Mouse (Mus musculus): Measurements from ENCODE around the gene 1700015G11Rik. TPM values are rescaled to one million over a fixed set of nuclear protein-coding genes. Genes with fewer than 3 reads are reported as not detected.

The 1700015G11Rik gene
- polyA plus RNA-seq, 1 experiment, result not detected

DNA sequence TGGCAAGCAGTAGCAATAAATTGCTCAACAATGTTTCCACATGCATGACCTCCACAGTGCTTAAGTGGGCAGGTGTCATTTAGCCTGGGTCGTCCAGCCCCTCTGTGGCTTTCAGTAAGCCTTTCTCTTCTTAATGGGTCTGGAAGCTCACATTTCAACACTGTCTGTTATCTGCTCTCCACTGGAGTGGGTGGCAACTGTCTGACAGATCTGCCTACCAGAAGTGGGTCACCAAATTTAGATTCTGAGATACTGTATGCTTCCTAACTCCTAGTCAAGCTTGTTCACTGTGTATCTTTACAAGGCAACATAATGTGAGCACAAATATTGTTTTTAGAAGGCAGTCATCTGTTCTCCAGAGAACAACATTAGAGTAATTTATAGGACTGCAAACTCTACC, 33.2 kb downstream of the 1700015G11Rik start:
- H3K4me1 ChIP-seq (ENCODE audit: control insufficient read depth, insufficient read depth, low read length), result no peaks in the 10 kb centered on the region
- DNase-seq, result no peak
- H3K27me3 ChIP-seq (ENCODE audit: control insufficient read depth, insufficient read depth, low read length), result no peaks in the 10 kb centered on the region
- TF ChIP-seq POLR2A (IDR thresholded peaks at IDR 0.05; ENCODE audit: borderline replicate concordance, insufficient read depth, low read length), result no peak
- H3K27ac ChIP-seq (ENCODE audit: insufficient read depth, low read length), result no peak overlapping the region
- 50% methylated on average over 1 of the region's 1 CpGs for WGBS
- no peak overlapping the region for H3K4me3 ChIP-seq (replicated peaks; ENCODE audit: insufficient read depth, low read depth, low read length)

DNA sequence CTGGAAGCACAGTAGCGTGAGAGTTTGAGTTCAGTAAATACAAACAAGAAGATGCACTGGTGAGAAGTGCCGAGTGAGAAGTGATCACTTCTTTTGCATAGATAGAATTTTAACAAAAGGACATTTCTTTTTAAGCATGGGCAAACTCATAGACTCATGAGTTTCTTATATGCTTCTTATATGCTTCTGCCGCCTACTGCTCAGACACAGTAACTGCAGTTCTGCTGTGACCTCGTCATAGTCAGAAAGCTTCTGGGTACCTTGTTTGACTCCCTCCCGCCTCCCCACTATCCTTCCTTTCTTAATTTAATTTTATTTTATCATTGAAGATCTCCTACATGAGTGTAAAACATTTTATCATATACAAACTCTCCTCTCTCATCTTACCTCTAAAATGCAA, 36.3 kb downstream of the 1700015G11Rik start:
- no peaks in the 10 kb centered on the region for H3K4me1 ChIP-seq (ENCODE audit: control insufficient read depth, insufficient read depth, low read length)
- H3K27me3 ChIP-seq (ENCODE audit: control insufficient read depth, insufficient read depth, low read length), result no peaks in the 10 kb centered on the region
- no peak overlapping the region for H3K27ac ChIP-seq (ENCODE audit: insufficient read depth, low read length)
- peak; percentile 48; the same call in 1 of the 2 replicates for TF ChIP-seq CTCF (IDR thresholded peaks at IDR 0.05; ENCODE audit: borderline replicate concordance, insufficient read depth, low read depth, low read length)
- no peak for TF ChIP-seq POLR2A (IDR thresholded peaks at IDR 0.05; ENCODE audit: borderline replicate concordance, insufficient read depth, low read length)
- WGBS, result 46% methylated on average over 5 of the region's 5 CpGs
- no peak for DNase-seq
- H3K4me3 ChIP-seq (replicated peaks; ENCODE audit: insufficient read depth, low read depth, low read length), result no peak overlapping the region

GRCm38 (mm10) chr7:51975181-51975580, 40.3 kb downstream of the 1700015G11Rik start:
- Histone ChIP-seq H3K4me3 (replicated peaks; ENCODE audit: insufficient read depth, low read depth, low read length) (no peak overlapping the region), H3K27ac (ENCODE audit: insufficient read depth, low read length) (no peak overlapping the region), H3K27me3 (ENCODE audit: control insufficient read depth, insufficient read depth, low read length) (no peaks in the 10 kb centered on the region), H3K4me1 (ENCODE audit: control insufficient read depth, insufficient read depth, low read length) (no peaks in the 10 kb centered on the region)
- no peak for DNase-seq
- TF ChIP-seq CTCF (IDR thresholded peaks at IDR 0.05; ENCODE audit: borderline replicate concordance, insufficient read depth, low read depth, low read length) (no peak), POLR2A (IDR thresholded peaks at IDR 0.05; ENCODE audit: borderline replicate concordance, insufficient read depth, low read length) (no peak)
- 77% methylated on average over 6 of the region's 6 CpGs for WGBS

GRCm38 (mm10) chr7:51973526-51973925, 42.0 kb downstream of the 1700015G11Rik start:
- H3K27ac ChIP-seq (ENCODE audit: insufficient read depth, low read length), result no peak overlapping the region
- WGBS, result 79% methylated on average over 2 of the region's 2 CpGs
- H3K27me3 ChIP-seq (ENCODE audit: control insufficient read depth, insufficient read depth, low read length), result no peaks in the 10 kb centered on the region
- H3K4me1 ChIP-seq (ENCODE audit: control insufficient read depth, insufficient read depth, low read length), result no peaks in the 10 kb centered on the region
- DNase-seq, result no peak
- H3K4me3 ChIP-seq (replicated peaks; ENCODE audit: insufficient read depth, low read depth, low read length), result no peak overlapping the region
- no peak for TF ChIP-seq CTCF (IDR thresholded peaks at IDR 0.05; ENCODE audit: borderline replicate concordance, insufficient read depth, low read depth, low read length)
- TF ChIP-seq POLR2A (IDR thresholded peaks at IDR 0.05; ENCODE audit: borderline replicate concordance, insufficient read depth, low read length), result no peak

DNA sequence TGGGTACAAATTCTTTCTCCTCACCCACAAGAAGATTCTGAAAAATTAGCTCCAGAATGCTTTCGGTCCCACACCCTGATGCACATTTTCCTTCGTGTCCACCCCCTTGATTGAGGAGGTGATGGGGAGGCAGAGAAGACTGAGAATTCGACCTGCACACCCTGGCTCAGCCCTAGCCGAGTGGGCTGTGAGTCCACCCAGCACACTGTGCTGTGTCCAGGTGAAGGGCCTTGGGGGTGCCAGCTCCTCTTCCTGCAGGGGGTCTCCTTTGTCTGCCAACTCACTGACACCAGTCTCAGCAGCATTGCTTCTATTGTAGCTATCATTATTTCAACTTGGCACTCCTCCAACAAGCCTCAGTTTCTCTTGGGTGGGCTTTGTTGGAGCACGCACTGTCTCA, 42.4 kb downstream of the 1700015G11Rik start:
- WGBS, result 72% methylated on average over 5 of the region's 5 CpGs
- TF ChIP-seq CTCF (IDR thresholded peaks at IDR 0.05; ENCODE audit: borderline replicate concordance, insufficient read depth, low read depth, low read length), result no peak
- Histone ChIP-seq H3K4me1 (ENCODE audit: control insufficient read depth, insufficient read depth, low read length) (no peaks in the 10 kb centered on the region), H3K27ac (ENCODE audit: insufficient read depth, low read length) (no peak overlapping the region), H3K27me3 (ENCODE audit: control insufficient read depth, insufficient read depth, low read length) (no peaks in the 10 kb centered on the region), H3K4me3 (replicated peaks; ENCODE audit: insufficient read depth, low read depth, low read length) (no peak overlapping the region)
- DNase-seq, result peak in 1 of 2 experiments; percentile 3

DNA sequence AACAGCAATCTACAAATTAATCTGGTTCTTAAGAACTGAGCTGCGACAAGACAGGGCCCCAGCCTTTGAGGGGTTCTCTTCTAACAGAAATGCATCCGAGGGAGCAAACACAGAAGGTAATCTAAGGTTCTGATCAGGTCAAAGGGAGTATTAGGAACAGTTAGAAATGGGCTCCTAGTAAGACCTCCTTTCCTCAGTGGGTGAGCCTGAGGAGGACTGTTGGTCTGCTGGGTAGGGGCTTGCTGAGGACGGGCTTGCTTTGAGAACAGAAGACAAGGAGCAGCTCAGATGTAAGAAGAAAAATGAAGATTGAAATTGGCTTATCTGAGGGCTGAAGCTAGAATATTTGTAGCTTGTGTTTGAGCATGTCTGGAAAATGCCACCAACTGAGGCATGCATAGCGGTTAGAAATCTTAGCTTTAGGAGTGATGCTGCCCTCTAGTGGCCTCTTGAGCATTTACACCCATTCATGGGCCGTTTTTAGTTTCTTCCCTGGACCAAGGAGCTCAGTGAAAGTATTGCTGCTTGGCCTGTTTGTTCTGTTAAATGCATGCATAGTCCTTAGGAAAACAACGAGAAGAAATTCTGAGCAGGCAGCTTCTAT, 43.2 kb downstream of the 1700015G11Rik start:
- Histone ChIP-seq H3K27ac (ENCODE audit: insufficient read depth, low read length) (no peak overlapping the region), H3K4me3 (replicated peaks; ENCODE audit: insufficient read depth, low read depth, low read length) (no peak overlapping the region), H3K27me3 (ENCODE audit: control insufficient read depth, insufficient read depth, low read length) (no peaks in the 10 kb centered on the region), H3K4me1 (ENCODE audit: control insufficient read depth, insufficient read depth, low read length) (no peaks in the 10 kb centered on the region)
- TF ChIP-seq CTCF (IDR thresholded peaks at IDR 0.05; ENCODE audit: borderline replicate concordance, insufficient read depth, low read depth, low read length) (peak; percentile 69), POLR2A (IDR thresholded peaks at IDR 0.05; ENCODE audit: borderline replicate concordance, insufficient read depth, low read length) (no peak)
- WGBS, result 37% methylated on average over 6 of the region's 6 CpGs
- peak; percentile 38 to 43 for DNase-seq

GRCm38 (mm10) chr7:51969379-51969778, 46.1 kb downstream of the 1700015G11Rik start:
- H3K27ac ChIP-seq (ENCODE audit: insufficient read depth, low read length), result no peak overlapping the region
- no peaks in the 10 kb centered on the region for H3K27me3 ChIP-seq (ENCODE audit: control insufficient read depth, insufficient read depth, low read length)
- H3K4me3 ChIP-seq (replicated peaks; ENCODE audit: insufficient read depth, low read depth, low read length), result no peak overlapping the region
- no peaks in the 10 kb centered on the region for H3K4me1 ChIP-seq (ENCODE audit: control insufficient read depth, insufficient read depth, low read length)
- TF ChIP-seq POLR2A (IDR thresholded peaks at IDR 0.05; ENCODE audit: borderline replicate concordance, insufficient read depth, low read length) (no peak), CTCF (IDR thresholded peaks at IDR 0.05; ENCODE audit: borderline replicate concordance, insufficient read depth, low read depth, low read length) (no peak)
- DNase-seq, result no peak

DNA sequence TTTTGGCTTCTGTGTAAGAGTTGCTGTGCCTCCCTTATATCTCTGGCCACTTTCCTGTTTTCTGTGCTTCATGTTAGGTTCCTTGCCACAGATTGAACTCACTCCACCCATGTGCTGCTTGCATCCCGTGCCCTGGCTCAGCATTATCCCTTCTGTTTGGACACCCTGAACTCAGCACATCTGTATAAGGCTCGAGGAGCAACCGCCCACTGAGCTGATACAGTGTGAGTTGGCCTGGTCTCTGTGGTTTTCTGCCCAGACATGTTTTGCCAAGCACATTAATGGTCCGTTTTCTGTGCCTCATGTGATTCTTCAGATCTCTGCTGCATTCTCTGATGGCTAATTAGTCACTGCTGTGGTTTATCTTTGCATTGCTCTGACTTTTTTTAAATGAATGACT, 47.9 kb downstream of the 1700015G11Rik start:
- no peak for DNase-seq
- WGBS, result 59% methylated on average over 4 of the region's 4 CpGs
- H3K4me3 ChIP-seq (replicated peaks; ENCODE audit: insufficient read depth, low read depth, low read length), result no peak overlapping the region
- no peak for TF ChIP-seq CTCF (IDR thresholded peaks at IDR 0.05; ENCODE audit: borderline replicate concordance, insufficient read depth, low read depth, low read length)
- no peak for TF ChIP-seq POLR2A (IDR thresholded peaks at IDR 0.05; ENCODE audit: borderline replicate concordance, insufficient read depth, low read length)
- H3K27ac ChIP-seq (ENCODE audit: insufficient read depth, low read length), result no peak overlapping the region
- H3K27me3 ChIP-seq (ENCODE audit: control insufficient read depth, insufficient read depth, low read length), result no peaks in the 10 kb centered on the region
- H3K4me1 ChIP-seq (ENCODE audit: control insufficient read depth, insufficient read depth, low read length), result no peaks in the 10 kb centered on the region

Measured in cerebellum, adult 2 months (tissue).